Mouse (Mus musculus) heart, postnatal 25 days (tissue): ENCODE data around the gene Ttc39a. TPM values are rescaled to one million over a fixed set of nuclear protein-coding genes. Genes with fewer than 3 reads are reported as not detected.

Source experiments
- DNase-seq: peaks from one replicate; pipeline ENCODE4 v3.0.0; 2022; ENCODE audit warnings: low spot score
- intact Hi-C: fragments of 180-260 bp; cut with DNase I; formaldehyde crosslinking; loops from one replicate; pipeline ENCODE4 v1.15.1; 2025
- total RNA-seq, 2 experiments: library from RNA; stranded (reverse); gene quantifications; 2 replicates each; pipeline ENCODE4 v1.2.3; 2021

The Ttc39a gene
- total RNA-seq, 2 experiments from 2014 or later = 1.1 to 2.1 TPM

DNA sequence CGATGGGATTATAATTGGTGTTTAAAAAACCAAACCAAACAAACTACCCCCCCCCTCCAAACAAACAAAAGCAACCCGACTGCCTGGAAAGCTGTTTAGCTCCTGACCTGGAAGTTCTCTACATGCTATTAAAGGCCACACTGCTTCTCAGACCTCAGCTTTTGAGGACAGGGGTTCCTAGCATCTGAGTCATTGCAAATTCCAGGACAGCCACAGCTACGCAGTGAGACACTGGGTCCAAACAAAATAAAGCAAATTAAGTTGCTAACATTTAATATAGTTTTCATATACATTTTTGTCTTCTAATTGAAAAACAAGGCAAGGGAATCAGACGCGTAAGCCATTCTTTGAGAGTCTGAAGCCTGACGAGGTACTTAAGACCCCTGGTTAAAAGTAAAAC is 38.0 kb downstream of the Ttc39a start:
- intact Hi-C loops = loop anchor here (5.0 kb wide), 1 partner anchor 283 kb away; no protein-coding TSS in a partner anchor
- DNase-seq = no peak

DNA sequence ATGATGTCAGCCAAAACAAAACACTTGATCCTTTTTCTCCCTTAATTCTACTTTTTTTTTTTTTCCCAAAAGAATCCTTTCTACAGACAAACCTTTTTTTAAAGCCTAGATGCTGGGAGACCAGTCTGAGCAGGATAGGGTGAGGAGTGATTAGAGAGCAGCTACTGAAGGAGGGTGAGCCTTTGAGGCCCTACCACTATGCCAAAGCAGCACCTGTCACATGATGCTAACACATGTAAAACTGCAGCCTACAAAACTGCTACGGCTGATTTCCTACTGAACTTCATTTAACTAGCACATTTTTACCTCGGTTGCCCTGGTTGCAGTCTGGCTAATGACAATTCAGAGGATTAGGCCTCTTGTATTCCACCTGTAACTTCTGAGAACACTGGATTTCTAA is 38.5 kb downstream of the Ttc39a start:
- intact Hi-C loops = loop anchor here (5.0 kb wide), 1 partner anchor 282 kb away; no protein-coding TSS in a partner anchor
- no peak for DNase-seq

DNA sequence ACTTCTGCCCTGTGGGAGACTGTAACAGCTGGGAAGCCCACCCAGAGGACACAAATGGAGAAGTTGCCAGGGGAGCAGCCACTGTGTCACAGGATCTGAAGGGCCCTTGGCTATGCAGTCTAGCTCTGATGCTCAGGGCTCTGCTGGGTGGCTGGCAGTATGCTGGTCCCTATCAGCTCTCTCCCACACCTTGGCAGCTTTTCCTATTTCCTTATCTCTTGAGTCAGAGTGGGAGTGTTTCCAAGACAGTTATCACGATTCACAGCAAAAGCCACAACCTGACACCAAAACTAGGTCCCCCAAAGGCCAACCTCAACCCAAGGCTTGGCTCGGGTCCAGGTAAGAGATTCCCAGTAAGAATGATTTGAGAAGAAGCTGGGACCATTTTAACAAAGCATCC is 39.0 kb downstream of the Ttc39a start:
- no peak for DNase-seq
- intact Hi-C loops = no loop called here

DNA sequence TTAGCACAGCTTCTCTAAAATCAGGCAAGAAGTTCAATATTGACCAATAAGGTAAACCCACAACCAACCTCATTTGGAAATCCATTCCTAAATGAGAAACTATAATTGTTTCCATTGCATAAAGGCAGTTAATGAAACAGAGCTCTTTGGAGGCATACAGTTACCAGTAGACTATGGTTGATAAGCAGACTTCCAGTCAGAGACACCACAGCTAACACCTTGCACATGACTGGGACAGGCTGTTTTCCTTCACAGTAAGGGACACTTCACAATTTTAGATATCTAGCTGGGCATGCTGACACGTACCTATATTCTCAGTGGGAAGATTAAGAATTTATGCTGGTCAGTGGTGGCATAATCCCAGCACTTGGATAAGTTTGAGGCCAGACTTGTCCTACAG is 39.5 kb downstream of the Ttc39a start:
- DNase-seq = no peak
- intact Hi-C loops = no loop called here

DNA sequence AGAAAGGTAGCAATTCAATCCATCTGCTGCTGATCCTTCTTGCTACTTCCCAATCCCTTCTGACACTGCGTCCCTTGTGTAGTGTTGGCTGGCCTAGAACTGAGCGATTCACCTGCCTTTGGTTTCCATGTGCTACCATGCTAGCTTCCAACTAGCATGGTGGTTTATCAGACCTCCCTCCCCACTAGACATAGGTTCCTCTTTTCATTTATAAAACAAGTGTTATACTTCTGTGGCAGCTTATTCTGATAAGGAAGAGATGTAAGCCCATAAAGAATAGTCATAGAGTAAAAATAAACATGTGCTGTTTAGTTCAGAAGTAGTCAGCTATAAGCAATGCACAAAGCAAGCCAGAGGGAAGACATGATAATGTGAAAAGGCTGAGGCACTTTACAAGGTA is 42.1 kb downstream of the Ttc39a start:
- no peak for DNase-seq
- intact Hi-C loops = no loop called here

DNA sequence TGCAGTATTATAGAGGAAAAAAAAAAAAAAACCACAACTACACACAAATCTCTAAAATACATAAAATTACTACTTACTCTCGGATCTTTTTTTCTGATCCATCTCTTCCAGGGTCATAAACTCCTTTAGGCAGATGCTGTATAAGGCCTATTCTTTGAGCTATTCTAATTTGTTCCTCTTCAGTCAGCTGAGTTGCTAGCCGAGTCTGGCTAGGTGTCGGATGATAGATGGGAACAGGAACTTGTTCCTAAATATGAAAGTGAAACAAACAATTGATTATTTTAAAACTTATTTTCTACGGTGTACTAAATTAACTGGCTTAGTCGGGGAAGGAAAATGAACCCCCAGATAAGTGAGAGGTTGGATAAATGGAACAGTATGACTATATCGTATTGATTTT is 50.4 kb downstream of the Ttc39a start:
- DNase-seq = no peak
- intact Hi-C loops = no loop called here

DNA sequence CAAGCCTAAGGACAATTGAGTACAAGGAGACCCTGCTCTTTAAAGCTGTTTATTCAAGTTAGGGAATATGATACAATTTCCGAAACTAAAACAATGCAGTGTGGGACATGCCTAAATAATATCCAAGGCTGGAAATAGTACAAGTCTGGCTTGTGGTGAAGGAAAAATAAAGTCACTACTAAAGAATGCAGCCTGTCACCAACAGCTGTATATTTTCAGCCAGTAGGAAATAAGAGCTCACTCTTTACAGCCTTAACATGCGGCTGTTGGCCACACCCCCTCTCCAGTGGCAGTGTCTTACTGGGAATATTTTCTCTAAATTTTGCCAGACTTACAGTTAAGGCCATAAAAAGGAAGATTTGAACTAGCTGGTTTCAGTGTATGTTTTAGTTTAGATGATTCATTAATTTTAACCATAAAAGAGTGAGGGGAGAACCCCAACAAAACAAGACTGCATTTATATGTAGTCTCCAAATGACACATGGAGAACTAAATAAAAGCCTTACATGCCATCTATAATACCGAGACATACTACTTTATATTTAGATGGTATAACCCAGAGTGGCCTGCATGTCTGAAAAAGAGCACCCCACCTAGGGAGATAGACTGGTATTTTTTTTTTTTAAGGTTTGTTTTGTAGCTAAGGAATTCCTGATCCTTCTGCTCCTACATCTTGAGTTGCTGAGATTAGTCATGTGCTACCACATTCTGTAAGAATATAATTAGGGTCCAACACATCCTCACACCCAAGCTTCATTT is 54.2 kb downstream of the Ttc39a start:
- DNase-seq = peak; percentile 43
- intact Hi-C loops = loop anchor here (2.0 kb wide), 1 partner anchor 14 kb away; no protein-coding TSS in a partner anchor

DNA sequence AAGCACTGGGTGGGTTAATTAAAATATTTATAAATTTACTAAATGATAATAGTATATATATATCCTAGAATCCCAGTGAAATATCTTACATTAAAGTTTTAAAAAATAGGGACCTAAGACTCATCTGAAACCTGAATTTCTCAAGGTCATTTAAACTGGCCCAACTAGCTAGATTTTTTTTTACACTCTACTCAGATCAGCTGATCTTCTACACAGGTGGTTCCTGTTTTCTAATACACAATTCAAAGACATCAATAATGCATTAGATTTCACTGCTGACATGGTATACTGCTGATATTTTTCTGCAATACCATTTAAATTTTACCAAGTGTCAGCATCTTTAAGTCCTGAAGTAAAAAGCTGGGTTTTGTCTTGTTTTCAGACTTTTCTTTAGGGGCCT is 57.5 kb downstream of the Ttc39a start:
- intact Hi-C loops = no loop called here
- DNase-seq = no peak

DNA sequence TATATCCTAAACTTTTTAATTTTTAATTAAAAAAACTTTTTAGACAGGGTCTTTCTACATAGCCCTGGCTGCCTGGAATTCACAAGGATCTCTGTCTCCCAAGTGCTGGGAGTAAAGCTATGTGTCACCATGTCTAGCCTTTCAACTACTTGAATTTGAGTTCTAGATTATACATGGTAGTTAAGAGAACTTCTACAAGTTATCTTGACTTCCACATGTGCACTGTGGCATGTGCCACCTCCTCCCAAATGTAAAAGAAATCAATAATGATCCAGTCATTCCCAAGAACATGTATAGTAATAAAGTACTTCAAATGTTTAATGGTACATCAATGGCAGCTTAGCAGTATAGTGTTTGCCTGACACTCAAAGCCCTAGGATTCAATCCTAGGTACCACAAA is 61.3 kb downstream of the Ttc39a start:
- intact Hi-C loops = no loop called here
- DNase-seq = no peak

DNA sequence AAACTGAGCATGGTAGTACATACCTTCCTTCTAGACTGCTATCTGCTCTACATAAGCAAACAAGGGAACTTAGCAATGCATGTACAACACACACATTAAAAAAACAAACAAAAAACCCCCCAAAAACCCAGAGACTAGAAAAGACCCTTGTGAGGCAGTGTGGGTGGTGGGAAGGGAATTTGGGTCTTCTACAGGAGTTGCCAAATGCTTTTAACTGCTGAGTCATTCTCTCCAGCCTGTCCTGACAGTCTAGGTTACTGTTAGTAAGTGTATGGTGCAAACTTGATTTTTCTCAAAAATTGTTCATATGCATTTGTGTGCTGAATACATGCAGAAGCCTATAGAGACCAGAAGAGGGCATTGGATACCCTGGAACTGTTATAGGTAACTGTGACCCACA is 65.2 kb downstream of the Ttc39a start:
- intact Hi-C loops = no loop called here
- no peak for DNase-seq

DNA sequence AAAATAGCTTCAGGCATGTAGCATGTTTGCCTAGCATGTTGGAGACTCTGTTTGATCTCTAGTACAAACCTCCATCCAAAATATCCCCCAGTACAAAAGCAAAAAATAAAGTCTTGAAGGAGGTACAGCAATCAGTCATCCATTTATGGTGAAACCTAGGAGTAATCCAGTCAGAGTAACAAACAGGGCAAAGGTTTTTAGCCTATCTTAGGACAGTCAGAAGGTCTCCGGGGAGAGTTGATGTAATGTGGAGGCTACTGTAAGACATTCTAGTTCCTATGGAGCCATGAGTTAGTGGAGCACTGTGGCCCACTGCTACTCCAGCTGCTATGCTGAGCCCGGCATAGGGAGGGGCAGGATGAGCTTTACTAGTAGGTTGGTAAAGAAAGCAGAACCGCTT is 66.1 kb downstream of the Ttc39a start:
- no peak for DNase-seq
- intact Hi-C loops = no loop called here

DNA sequence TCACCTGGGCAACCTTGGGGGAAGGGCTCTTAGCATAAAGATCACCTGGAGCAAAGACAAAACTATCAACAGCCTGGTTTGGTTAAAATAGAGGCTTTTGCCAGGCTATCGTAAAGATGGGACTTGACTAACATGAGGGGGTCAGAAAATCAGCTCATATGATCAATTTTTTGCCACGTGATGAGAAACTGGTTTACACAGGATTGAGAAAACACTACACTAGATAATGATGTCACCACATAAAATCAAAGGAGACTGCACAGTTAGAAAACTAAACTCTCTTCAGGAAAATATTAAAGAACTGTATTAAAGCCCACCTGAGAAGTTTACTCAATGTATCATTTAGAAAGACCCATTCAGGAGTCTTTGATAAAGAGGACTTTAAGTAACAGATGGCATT is 68.7 kb downstream of the Ttc39a start:
- intact Hi-C loops = loop anchor here (2.0 kb wide), 1 partner anchor 14 kb away; no protein-coding TSS in a partner anchor
- DNase-seq = no peak

DNA sequence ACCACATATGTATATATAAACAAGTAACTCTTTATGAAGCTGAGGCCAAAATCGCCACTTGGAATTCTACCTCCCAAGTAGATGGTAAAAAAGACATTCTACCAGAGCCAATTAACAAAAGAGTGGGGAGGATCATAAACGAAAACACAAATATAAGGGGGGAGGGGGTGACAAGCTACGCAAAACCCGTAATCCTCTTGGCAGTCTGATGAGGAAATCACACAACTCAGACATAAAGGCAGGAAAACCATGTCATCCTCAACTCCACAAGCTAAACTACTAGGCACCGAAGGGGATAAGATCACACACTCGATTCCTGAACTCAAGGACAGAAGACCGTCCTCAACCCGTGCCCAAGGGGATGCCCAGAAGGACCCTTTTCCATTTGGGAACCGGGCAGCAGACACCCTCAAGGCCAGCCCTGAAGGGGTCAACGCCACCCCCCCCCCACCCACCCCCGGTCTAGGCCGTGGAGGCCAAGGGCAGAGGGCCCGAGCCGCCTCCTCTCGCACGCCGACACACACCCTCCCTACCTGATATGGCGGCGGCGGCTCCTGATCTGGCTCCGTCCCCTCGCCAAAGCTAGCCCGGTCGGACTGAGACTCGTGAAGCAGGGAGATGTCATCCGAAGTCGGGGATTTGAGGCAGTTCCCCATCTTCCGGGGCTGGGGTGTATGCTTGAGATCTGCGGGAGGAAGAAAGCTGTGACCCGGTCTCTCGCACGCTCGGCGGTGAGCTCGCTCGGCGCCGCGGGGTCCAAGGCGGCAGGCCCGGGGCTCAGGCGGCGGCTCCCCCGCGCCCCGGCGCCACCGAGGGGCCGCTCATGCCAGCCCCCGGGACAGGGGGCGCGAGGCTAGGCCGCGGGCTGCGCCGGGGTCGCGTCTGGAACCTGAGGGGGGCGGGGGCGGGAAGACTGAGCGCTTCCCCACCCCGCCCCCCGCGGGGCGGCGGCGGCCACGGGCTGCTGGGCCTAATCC is 69.4 kb downstream of the Ttc39a start:
- intact Hi-C loops = loop anchor here (2.0 kb wide), 1 partner anchor 15 kb away; no protein-coding TSS in a partner anchor
- DNase-seq = peak; percentile 25

DNA sequence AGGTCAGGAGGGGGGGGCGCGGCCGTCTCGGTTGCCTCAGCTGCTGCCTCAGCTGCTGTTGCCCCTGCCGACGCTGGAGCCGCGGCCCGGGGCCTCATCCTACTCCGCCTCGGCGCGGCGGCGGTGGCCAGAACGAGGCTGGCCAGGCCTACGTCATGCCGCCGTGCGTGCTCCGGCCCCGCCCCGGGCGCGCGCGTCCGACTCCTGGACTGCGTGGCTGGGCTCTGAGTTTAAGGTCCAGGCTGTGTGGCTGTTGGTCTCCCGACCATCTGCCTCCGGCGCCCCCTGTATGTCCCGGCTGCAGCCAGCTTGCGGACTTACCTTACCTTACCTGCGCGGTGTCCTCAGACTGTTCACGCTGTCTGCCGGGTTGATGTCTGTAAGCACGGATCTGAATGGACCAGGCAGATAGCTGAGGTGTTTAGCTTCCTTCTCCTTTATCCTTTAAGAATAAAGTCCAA is 70.2 kb downstream of the Ttc39a start:
- intact Hi-C loops = no loop called here
- peak; percentile 86 for DNase-seq

DNA sequence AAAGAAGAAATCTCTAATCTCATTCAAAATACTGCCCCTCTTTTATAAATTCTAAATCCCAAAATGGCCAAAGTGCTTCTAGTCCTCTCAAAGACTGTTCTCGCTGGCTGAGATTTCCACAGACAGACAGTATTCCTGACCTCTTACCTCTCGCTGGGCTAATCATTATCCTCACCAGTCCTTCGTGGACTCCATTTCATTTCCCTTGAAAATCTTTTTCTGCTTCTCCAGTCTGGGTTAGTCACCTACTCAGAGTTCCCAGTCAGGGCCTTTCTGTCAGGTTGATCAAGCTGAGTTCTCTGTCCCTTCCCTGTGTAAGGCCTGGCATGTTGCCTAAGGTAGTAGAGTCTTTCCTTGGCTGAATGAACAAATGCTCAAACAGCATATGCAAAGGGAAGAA is 71.0 kb downstream of the Ttc39a start:
- intact Hi-C loops = no loop called here
- no peak for DNase-seq

DNA sequence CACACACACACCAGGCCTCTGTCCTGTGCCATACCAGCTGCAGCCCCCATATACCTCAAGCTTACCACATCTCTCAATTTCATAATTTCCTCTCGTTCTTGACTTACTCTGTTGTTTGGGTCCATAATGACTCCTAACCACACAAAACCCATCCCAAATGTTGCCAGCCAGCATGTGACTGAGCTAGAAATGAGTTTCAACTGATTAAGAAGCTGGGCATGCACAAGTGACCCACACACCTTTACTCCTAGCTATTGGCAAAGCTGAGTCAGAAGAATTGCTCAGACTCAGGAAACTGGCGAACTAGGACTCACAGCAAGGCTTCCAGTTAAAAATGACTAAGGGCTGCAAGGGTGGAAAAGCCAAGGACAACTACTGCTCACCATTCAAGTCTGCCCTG is 75.0 kb downstream of the Ttc39a start:
- intact Hi-C loops = no loop called here
- no peak for DNase-seq

DNA sequence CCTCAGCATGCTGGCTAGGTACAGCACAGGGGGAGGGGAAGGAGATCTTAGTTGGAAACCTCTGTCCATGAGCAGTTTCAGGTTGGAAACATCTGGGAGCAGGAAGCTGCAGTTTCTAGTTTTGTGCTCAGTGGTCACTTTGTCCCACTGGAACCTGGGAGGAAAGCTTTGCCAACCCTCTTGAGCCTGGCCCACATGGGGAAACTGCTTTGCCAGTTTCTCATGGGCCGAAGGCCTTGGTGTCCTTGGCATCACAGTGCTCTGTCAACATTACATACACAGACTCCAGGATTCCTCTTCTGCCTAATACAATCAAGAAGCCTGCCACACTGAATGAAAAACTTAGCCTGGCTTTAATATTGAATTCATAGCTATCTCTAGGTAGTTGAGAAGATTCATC is 76.3 kb downstream of the Ttc39a start:
- no peak for DNase-seq
- intact Hi-C loops = no loop called here

DNA sequence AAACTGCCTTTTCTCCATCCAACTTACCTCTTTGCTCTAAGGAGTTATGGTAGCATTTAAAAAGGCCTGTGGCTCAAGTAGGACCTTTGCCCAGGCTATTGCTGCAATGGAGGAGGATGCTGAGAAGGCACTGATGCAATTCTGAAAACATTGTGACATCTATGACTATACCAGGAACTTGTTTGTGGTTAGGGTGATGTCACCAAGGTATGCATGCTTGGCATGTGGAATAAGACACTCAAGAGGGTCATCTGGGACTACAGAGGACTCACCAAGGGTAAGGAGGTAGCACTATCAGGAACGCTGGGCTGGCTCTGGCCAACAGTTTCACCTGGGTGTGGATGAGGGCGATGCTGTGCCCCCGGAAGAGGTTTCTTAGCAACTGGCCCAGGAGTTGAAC is 78.2 kb downstream of the Ttc39a start, which contains the start of gene Rnf11:
Rnf11 (minus strand) TSS at position 108 of the 400 bp plus-strand sequence.
- intact Hi-C loops = no loop called here
- no peak for DNase-seq

DNA sequence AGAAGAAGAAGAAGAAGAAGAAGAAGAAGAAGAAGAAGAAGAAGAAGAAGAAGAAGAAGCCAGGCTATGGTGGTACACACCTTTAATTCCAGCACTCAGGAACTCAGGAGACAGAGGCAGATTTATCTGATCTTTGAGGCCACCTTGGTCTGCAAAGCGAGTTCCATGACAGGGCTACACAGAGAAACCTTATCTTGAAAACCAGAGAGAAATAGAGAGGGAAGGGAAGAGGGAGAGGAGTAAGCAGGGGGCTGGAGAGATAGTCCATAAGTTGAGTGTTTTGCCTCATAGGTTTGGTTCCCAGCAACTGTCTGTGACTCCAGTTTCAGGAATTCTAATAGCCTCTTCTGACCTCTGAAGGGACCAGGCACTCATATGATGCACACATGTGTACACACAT is 82.4 kb downstream of the Ttc39a start:
- intact Hi-C loops = no loop called here
- no peak for DNase-seq

DNA sequence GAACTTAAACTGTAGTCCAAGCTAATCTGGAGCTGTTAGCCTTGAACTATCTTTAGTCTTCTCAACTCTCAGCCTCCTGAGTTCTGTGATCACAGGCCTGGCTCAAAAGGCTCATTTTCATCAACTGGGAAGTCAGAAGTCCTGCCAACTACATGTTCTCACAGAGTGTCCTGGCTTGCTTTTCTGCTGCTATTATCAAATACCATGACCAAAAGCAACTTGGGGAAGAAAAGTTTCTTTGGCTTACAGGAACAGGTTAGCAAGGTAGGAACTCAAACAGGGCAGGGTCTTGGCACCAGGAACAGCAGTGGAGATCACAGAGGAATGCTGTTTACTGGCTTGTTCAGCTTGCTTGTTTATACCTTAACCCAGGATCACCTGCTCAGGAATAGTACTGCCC is 87.2 kb downstream of the Ttc39a start:
- intact Hi-C loops = no loop called here
- DNase-seq = no peak
